Mouse (Mus musculus): ENCODE measurements at regions not wholly inside any gene's neighbourhood (a gene's known extent, or its start where the extent isn't known, plus 50 kb on each side); places are given as distances from the start of the nearest gene placed in this dataset.
"Not testable (repeated sequence)": the region's sequence is repeated elsewhere in the genome, so short reads cannot be mapped to it uniquely, and the experiment has no call there.

DNA sequence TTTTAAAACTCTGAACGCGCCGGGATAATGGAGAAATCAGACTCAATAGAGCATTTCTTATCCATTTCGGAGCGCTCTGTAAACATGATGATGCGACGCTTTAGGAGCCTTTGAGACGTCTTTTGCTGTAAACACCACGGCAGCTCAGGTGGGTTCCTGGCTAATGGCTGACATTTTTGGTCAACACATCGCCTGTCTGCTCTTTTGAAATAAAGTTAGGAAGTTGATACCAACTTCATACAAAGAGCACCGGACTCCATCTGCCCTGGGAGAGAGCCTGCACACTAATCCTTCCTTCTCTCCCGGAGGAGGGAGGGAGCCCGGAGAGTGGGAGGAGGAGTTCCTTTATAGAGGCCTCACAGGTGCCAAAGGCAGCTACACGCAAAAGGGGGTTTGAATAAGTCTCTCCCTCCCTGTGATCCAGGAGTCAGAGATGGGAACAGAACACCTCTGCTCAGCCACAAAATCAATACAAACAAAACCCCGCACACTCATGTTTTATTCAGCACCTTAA lies 63.8 kb upstream of the Srsf6 start:
- DNase-seq (ENCODE audit: extremely low spot score, low spot score) = peak; percentile 20

DNA sequence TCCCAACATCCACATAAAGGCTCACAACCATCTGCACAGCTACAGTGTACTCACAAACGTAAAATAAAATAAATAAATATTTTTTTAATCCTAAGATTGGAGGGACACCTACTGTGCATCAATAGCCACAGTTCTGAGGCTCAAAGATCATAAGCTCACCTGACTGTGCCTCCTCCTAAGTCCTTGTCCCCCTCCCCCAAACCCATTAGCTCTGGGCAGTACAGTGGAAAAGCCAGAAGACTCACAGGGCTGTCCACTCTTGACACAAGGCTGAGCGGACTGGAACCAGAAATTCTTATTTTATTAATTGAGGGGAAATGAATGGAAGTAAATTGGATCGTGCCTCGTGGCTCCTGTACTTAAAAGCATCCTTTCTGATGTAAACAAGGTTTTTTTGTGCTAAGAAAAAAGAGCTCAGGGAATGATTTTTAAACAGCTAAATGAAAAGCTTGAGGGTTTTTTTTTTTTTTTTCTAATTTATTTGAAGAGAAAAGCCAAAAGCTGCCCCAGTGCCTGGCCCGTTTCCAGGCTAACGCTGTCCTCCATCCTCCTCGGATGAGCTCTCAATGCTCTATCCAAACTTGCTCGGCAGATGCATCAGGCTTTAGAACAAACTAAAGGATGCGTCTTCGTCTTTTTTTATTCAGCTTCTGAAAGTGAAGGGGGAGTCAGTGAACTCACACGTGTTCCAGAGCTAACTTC lies 64.6 kb upstream of the Srsf6 start:
- no peak for DNase-seq (ENCODE audit: extremely low spot score, low spot score)

DNA sequence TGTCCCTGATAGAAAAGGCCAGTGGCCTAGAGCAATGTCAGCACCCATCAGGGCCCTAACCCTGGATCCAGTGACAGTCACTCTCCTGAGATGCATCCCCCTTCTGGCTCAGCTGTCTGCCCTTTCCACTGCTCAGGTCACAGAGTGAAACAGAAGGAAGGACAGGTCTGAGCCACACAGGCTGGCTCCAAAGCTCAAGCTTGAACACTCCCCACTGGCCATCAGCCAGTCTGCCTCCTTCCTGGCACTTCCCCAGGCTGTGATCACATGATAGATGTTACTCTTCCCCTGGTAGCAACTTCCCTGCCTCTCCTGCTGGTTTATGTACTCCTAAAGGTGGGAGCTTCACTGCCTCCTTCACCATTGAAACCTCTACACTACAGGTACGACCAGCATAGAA lies 66.8 kb upstream of the Srsf6 start:
- no peak for DNase-seq (ENCODE audit: extremely low spot score, low spot score)

DNA sequence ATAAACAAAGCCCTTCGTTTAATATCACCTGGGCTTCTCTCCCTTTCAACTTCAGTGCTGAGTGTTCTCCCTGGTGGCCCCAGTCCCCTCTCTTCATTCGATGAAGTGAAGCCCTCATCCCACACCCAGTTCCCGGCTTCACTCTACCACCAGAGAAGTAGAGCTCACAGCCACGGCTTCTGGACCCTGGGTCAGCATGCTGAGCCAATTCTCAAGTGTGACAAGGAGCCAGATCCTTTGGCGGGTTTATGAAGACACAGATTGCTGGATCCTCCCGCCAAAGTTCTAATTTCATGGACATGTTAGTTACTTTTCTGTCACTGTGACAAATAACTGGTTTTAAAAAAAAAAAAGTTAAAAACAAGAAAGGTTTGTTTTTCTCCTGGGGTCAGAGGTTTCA lies 76.7 kb upstream of the Srsf6 start:
- no peak for DNase-seq (ENCODE audit: extremely low spot score, low spot score)

DNA sequence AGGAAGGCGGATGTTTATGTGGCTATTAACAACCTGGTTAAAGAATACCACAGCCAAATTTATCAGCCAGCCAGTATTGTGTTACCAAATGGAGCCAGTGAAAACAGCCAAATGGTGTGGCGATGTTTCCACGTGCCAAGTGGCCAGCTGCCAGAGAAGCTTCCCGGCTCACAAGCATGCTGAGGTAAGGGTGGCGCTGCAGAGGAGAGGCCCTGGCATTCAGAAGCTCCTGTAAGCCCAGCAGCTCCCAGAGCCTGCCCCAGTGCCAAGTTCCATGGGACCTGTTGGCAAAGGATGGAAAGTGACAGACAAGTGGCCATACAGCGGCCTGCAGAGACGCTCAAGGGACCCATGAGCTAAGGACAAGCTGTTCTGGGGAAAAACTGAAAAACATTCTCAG lies 77.8 kb upstream of the Srsf6 start:
- no peak for DNase-seq (ENCODE audit: extremely low spot score, low spot score)

DNA sequence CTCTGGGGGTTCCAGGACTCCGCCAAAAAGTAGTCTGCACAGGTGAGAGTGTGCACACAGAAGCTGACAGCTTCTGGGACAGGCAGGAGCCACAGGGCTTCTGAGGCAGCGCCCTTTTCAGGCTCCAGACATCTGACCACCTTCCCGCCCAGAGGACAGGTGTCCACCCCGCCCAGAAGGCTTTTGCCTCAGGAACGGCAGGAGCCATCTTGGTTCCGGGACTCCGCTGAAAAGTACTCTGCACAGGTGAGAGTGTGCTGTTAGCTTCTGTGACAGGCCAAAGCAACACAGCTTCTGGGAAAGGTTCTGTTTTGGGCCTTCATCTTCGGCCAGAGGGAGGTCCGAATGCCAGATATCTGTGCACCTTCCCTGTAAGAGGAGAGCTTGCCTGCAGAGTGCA lies 89.6 kb upstream of the Srsf6 start:
- not testable (repeated sequence) for DNase-seq (ENCODE audit: extremely low spot score, low spot score)

DNA sequence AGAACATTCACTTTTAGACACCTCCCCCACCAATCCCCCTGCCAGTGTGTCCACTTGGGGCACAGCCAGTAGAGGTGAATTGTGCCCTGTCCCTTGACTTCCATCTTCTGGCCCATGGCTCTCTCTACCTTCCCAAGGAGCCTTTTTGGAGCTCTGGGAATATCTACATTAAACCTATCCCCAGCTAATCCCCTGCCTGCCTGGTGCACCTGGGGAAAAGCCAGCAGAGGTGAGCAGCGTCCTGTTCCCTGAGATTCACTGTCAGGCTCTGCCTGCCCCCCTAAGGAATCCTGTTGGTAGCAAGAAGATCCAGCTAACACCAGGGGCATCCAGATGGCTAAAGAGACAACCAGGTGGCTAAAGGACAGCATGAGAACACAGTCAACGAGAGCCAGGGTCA lies 93.6 kb upstream of the Srsf6 start:
- no peak for DNase-seq (ENCODE audit: extremely low spot score, low spot score)

DNA sequence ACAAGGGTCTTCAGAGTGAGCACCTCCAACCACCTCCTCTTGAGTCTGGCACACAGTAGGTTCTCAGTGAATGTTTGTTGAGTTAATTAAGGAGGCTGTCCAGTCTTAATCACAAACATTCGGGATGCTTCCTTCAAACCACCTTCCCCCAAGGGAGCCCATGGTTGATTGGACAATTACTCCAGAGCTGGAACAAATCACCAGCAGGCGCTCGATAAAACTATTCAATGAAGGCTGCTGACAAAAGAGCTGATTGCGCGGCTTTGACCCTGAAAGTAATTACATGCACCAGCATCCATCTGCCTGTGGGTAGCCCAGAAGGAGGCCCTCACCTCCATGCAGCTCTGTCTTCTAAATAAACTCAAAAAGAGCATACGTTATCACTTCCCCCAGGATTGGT lies 97.6 kb upstream of the Srsf6 start:
- DNase-seq (ENCODE audit: extremely low spot score, low spot score) = no peak

DNA sequence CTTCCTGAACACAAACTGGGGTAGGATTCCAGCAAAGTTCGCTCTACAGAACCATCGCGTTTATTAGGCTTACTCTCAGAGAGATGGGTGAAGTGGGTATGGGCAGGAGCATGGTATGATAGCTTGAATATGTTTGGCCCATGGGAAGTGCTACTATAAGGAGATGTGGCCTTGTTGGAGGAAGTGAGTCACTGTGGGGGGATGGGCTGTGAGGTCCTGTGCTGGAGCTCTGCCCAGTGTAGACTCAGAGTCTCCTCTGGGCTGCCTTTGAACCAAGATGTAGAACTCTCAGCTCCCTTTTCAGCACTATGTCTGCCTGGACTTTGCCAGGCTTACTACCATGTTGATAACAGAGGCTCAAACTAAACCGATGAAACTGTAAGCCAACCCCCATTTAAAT lies 112.5 kb upstream of the Srsf6 start:
- no peak for DNase-seq (ENCODE audit: extremely low spot score, low spot score)

DNA sequence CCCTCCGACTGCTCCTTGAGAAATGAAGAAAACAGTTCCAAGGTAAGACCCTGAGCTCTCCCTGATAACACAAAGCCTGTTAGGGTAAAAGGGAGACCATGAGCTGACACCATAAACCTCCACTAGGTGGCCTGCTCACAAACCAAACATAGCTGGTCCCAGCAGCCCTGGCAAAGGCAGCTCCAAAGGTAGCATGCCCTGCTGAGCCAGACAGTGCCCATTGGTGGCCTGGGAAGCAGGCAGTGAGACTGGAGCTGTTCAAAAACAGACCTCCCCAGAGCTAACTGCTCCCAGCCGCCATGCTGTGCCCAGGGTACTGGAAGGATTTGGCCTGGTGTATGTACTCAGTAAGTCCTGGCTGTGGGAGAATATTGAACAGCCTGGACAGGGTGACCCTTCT lies 117.1 kb upstream of the Srsf6 start:
- no peak for DNase-seq (ENCODE audit: extremely low spot score, low spot score)

DNA sequence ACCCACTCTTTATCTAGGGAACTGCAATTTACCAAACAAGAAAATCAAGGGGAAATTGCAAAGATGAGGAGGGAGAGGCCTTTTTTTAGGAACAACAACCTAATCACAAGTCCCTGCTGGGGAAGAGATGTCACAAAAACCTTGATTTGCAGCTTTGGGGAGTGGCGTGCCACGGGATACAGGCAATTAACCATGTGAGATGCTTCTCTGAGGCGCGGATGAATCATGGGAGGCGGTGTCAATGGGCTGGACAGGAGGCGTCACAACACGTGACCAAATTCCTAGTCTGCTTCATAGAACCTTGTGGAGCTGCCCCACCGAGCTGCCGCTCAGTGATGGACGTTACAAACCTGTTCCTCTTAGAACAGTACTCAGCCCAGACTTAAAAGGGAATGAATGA lies 123.6 kb upstream of the Srsf6 start:
- no peak for DNase-seq (ENCODE audit: extremely low spot score, low spot score)

DNA sequence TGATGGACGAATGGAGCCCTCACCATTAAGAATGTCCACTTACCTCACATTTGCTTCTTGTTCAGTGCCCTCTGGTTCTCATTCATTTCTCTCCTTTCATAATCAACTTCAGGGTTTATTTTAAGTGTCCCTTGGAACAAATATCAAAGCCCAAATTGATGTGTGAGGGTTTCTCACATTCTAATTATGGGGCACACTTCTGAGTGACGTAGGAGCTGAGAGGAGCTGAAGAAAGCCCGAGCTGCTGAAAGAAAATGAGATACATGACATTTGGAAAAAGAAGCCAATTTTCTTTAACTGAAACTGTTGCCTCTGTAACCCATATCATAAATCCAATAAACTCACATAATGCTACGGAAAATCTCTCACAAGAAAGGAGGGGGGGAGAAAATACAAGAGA lies 134.8 kb upstream of the Srsf6 start:
- no peak for DNase-seq (ENCODE audit: extremely low spot score, low spot score)

DNA sequence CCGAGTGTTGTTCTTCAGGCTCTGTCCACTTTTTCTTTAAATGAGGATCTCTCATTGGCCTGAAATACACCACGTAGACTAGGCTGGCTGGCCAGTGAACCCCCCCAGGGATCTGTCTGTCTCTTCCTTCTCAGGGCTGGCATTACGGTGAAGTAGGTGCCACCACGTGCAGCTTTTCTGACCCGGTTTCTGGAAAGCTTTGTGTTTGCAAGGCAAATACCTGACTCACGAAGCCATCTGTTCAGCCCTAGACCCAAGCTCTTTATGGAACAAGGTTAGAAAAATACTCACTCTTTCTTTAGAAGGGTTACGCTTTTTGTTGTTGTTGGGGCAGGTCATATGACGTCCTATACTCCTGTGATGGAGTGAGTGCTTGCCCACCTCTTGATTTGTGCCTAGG lies 133.3 kb upstream of the Ptprt start:
- DNase-seq (ENCODE audit: extremely low spot score, low spot score) = no peak

DNA sequence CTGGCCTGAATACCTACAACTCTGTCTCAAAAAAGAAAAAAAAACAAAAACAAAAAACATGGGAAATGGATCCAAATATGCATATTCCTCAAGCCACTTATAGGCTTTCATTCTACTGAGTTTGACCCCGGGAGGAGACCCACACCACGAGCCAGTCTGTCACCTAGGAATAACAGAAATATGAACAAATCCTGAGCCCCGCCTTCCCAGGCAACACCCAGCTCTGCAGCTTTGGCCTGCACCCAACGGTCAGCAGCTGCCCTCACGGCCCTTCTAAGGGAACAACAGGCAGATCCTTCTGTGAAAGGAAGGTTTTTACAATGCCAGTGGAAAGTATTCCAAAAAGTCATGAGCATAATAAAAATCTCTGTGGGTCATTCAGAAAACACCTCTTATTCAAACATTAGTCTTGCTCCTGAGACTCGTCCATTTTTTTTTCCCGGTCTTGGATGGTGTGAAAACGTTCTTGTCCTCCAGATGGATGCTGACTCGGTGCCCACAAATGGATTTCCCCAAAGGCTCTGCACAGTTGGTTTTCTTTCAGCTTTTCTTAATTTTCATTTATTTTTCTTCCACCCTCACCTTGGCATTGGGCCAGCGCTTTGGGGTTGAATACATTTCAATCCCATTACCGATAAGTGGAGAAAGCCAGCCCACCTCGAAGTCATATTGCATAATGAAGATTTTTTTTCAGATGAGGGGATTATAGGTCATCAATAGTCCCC lies 130.6 kb upstream of the Ptprt start:
- no peak for DNase-seq (ENCODE audit: extremely low spot score, low spot score)

DNA sequence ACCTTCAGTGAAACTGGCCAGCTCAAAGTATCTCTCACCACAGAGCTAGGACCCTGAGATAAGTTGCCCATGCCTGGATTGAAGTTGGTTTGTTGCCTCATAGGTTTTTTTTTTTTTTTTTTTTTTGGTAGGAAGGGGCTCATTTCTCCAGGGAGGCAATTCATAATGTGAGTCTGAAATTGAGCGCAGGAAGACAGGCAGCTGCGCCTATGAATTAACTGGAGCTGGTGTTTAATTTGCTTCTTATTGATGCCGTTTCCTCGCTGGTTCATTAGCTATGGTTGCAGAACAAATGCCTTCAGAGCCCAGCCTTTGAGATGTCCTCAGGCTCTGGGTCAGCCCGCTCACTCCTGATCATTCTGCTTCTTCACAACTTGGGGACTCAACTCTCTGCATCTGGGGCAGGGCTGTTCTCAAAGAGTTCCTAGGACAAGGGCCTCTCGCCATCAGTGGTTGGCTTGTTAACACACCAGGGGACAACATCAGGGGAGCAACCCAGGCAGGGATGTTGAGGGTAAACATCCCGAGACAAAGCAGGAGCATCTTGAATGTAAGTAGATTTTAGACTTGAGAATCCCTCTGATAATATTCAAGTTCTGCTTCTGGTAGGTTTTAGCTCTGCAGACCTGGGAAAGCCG lies 123.3 kb upstream of the Ptprt start:
- no peak for DNase-seq (ENCODE audit: extremely low spot score, low spot score)

DNA sequence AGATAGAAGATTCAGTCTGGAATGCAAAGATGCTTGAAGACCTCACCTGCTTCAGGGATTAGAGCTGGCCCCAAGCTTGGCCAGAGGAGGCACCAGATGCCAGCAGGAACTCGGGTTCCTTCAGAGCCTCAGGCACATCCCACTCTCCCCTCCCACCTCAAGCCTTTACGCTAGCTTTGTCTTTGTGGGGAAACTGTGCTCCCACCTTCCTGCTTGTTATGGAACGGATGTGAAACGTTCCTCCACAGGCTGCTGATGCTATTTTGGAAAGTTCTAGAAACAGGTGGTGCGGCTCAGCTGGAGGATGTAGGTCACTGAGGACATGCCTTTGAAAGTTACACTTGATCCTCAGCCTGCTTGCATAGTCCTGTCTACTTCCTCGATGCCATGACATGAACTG lies 120.7 kb upstream of the Ptprt start:
- DNase-seq (ENCODE audit: extremely low spot score, low spot score) = no peak

DNA sequence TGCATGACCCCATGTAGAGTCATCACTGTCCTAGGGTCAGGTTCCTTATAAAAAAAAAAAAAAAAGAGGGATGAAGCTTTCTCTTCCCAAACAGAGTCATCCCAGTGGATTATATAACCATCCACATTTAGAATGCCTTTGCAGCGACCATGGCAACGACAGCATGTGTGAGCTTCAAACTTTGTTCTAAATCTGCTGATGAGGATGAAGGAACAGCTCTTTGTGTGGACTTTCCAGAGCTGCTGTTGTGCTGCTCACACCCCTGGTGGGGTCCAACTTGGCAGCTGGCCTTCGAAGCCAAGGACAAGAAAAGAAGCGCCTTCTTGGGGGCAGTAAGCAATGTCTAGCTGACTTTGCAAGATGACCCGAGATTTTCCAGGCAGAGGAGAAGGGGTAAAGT lies 115.6 kb upstream of the Ptprt start:
- DNase-seq (ENCODE audit: extremely low spot score, low spot score) = no peak

DNA sequence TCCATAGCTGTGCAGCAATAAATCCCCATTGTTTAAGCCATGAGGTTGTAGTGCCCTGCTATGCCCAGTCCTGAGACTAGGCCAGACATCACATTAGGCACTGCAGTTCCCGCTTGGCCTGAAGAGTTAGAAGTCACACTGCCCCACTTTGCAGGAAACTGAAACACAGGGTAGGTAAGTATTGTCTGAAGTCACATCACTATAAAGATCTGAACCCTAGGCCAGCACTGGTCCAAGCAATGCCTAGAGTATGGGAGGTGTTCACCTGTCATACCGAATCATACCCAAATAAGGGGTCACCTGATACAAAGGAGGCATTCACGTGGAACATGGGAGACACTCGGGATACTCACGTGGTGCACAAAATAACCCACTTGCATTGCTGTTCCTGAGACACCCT lies 111.6 kb upstream of the Ptprt start:
- DNase-seq (ENCODE audit: extremely low spot score, low spot score) = no peak

DNA sequence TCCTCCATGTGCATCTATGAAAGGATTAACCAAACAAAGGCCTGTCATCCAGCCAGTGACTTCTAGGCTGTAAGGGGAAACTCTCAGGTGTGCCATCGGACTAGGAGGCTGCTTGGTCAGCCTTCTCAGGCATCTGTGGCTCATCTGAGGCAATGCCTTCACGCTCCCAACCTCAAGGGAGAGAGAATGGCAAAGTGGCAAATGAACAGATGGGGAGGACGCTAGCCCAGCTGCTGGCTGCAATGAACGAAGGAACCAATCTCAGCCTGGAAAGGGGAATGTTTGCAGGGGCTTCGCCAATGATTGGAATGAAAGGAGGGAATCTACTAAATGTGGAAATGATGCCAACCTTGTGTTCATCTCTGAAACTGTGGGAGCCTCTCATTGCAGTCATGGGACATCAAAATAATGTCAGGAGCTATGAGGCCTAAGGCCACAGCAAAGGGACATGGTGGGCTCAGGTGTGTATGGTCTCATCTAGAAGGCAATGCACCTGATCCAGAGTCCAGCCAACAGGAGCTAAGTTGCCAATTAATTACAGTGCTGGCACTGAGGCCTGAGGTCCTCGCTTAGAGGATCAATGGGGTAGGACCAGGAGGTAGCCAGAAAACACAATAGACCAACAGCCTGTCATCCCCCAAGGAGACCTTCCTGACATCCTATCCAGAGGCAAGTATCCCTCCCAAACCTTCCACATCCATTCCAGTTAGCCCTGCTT lies 108.9 kb upstream of the Ptprt start:
- no peak for DNase-seq (ENCODE audit: extremely low spot score, low spot score)

DNA sequence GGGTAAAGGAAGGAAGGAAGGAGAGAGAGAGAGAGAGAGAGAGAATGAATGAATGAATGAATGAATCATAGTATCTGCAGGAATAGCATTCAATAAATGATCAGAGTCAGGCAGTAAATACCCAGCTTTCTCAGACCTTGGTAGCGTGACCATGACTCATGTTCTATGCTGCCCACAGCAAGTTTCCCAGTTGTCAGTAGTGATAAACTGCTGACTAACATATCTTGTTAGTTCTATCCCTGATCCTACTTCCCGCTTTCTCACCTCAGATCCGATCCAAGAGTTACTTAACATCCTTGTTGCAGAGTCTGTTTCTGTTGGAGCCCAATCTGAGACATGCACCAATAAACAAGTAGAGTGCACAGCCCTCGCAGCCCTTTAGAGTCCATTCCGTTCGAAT lies 103.1 kb upstream of the Ptprt start:
- no peak for DNase-seq (ENCODE audit: extremely low spot score, low spot score)

DNA sequence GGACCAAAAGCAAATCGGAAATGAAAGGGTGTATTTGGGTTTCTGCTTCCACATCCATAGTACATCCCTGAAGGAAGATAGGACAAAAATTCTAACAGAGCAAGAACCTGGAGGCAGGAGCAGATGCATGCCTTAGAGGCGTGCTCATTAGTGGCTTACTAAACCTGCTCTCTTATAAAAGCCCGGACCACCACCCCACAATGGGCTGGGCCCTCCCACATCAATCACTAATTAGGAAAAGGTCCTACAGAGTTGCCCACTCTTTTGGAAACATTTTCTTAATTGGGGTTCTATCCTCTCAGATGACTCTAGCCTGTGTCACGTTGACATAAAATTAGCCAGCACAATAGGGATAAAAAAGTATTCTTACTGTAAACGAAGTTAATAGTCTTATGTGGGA lies 79.6 kb upstream of the Ptprt start:
- DNase-seq (ENCODE audit: extremely low spot score, low spot score) = no peak

DNA sequence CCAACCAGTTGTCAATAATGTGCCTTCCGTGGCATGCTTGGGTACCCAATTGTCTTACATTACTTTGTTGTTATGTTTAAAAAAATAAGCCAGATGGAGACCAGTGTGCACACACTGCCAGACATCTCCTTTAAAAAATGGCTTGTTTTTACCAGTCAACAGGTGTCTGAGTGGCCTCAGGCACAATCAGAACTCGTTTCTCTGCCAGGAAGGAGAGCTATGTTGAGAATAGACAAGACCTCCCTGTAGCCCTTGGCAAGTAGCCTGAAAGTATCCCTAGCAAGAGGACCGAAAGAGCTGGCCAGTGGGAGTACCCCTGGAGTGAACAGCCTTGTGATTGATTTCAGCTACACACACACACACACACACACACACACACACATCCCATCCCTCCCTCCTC lies 74.8 kb upstream of the Ptprt start:
- no peak for DNase-seq (ENCODE audit: extremely low spot score, low spot score)

All from neural tube, embryonic 10.5 days (tissue).